Mouse (Mus musculus) left cerebral cortex, postnatal 25 days (tissue): Measurements from ENCODE around the gene Dcaf15. TPM values are rescaled to one million over a fixed set of nuclear protein-coding genes. Genes with fewer than 3 reads are reported as not detected.

Source experiments
- DNase-seq, 2 experiments: peaks; one replicate each; pipeline ENCODE4 v3.0.0; 2022; ENCODE audit warnings: low spot score in 2 of 2, mixed read lengths in 1 of 2
- intact Hi-C: fragments of 180-260 bp; cut with DNase I; formaldehyde crosslinking; loops from one replicate; pipeline ENCODE4 v1.15.1; 2025
- microRNA-seq, 2 experiments: library from miRNA; unstranded; fragments of <30 nt; microRNA quantifications; one replicate each; pipeline ENCODE4 v1.2.0; 2022
- total RNA-seq, 2 experiments: library from RNA; stranded (reverse); gene quantifications; 2 replicates each; pipeline ENCODE4 v1.2.3; 2021

Dcaf15 gene
- total RNA-seq, 2 experiments from 2014 or later, result 16.8 to 18.4 TPM

DNA sequence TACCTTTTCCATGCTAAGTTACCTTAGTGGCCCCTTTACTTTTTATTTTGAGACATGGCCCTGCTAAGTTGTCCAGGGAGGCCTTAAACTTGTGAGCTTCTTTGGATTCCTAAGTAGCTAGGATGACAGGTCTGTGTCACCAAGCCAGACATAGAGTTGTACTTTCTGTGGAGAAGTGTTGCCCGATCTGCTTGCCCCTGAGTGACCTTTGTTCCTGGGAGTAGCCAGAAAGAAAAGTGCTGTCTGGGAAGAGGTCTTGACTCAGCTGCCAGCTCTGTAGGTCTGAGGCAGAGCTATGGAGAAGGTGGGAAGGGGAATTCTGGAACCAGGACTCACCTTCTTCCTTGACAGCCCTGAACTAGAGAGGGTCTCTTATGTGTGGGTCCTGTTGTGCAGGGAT is 35.4 kb downstream of the Dcaf15 start:
- DNase-seq, result no peak
- intact Hi-C loops, result no loop called here

DNA sequence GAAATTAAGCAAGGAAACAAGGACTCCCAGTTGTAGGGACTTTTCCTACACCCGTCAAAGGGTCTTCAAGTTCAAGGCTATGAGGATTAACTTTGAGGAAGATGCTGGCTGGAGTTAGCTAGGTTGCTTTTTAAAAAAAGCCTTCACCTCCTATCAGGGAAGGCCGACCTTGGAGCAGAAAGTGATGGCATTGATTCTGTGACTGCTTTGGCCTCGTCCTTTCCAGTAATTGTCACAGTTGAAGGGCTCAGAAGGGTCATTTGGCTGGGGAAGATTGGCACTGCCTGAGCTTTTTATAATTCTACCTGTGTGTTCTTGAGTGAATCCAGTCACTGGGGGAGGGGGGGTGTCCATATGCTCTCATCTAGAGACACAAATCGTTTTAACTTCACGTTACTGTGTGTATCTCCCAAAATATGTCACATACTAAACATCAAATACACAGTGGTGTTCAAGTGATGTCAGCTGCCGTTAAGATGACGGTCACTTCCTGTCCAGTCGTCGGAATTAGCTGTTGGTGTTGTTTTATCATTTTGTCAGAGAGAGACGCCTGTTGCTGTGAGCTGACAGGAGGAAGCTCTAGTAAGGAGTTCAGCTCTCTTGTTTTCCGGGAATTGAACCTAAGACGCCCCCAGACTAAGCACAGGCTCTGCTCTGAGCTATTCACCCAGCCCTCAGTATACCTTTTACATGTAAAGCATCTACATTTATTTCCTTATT is 36.1 kb downstream of the Dcaf15 start:
- intact Hi-C loops, result no loop called here
- no peak for DNase-seq

DNA sequence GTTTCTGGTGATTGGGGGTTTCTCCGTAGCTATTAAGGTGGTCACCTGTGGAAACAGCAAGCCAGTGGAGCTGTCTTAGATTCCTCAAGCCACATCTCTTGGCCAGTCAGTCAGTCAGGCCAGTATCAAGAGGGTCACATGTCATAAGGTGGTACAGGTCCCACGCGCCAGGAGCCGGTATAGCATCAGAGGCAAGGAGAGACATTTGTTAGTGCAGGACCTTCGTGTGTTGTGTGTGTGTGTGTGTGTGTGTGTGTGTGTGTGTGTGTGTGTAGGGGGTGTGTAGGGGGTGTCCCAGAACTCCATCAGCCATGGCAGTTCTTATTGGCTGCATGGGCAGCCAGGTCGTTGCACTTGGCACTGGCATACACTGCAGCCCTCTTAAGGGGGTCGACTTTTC is 36.7 kb downstream of the Dcaf15 start:
- intact Hi-C loops, result no loop called here
- DNase-seq, result no peak

DNA sequence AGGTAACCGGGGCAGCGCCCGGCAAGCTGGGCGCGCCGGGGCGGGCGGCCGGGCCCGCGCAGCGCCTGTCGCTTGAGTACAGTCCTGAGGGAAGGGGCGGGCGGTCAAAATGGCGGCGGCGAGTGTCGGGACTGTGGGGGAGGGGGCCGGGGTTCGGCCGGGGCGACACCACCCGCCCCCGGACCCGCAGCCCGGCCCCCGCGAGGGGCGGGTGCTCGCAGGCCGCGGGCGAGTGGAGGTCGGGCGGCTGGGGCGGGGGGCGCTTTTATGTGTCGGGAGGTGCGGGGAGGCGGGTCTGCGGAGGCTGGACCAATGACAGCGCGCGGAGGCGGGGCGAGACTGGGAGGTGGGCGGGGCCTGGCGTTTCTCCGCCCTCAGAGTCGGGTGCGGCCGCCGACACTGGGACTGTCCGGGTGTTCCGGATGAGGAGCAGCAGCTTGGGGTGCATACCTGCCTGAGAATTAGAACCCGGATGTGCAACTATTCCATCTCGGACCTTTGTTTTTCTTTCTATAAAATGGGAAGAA is 37.5 kb downstream of the Dcaf15 start:
- DNase-seq, result peak; percentile 95
- intact Hi-C loops, result no loop called here

DNA sequence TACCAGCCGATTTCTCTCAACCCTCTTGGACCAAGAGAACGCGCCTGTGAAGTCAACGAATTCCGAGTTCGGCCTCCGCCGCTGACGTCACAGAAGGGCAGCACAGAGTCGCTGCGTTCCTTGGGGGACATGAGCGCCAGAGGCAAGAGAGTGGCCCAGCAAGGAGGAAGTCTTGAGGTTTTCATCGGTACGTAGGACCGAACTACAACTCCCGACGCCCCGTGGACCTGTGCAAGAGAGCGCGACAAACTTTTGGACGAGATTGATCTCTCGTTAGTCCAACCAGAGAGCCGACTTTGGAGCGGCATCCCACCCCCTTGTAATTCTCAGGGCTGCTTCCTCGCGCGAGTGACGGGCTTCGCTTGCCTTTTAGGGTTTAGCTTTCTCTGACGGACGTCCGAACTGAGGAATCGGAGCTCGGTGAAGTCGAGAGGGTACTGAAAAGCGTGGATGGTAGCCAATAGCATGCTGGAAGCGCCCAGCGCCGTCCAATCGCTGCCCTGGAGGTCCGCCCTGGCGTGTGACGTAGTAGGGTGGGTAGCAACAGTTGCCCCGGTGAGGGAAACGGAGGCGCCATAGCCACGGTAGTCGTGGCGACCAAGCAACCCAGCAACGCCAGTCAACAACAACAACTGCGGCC is 38.2 kb downstream of the Dcaf15 start, which contains the start of gene Rfx1:
Rfx1 (plus strand) TSS at position 544 of the 640 bp plus-strand sequence.
- intact Hi-C loops, result no loop called here
- peak; percentile 100 for DNase-seq

DNA sequence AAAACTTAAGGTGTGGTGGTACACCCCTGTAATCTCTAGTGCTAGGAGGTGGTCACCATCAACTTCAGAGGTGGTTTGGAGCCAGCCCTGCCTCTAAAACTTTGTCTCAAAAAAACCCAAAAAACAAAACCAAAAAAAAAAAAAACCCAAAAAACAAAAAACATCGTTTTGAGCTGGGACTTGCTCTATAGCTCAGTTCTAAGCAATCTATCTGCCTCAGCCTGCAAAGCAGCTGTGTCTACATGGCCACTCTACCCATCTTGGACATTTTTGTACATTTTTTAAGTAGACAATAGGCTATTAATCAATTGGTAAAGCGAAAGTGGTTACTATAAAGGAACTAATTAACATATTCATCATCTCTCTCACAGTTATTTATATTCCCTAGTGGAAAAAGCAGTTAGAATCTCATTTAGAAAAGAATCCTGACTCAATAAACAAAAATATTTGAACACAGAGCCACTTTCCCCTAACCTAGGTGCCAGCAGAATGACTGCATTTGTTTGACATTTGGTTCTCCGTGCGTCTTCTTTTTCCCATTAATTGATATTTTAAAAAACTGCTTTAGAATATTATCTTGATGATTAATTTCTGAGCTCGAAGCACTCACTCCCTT is 39.0 kb downstream of the Dcaf15 start:
- no peak for DNase-seq
- intact Hi-C loops, result no loop called here

DNA sequence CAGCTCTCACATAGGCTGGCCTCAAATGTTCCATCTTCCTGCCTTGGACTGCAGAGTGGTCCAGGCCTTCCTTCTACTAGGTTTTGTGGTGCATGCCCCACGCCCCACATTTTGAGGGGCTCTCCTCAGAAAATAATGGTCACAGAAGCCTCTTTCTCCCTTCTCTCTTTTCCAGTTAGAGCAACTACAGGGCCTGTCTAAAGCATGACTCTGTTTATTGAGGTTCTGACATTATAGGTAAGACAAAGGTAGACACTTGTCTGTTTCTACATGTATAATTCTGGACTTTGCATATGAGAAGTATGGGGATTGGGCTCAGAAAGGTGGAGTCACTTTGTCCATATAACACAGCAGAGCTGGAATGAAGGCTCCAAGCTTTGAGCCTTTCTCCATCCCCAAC is 39.5 kb downstream of the Dcaf15 start, which contains the start of gene Gm10643:
Gm10643 (minus strand) TSS at position 101 of the 400 bp plus-strand sequence.
- intact Hi-C loops, result no loop called here
- no peak for DNase-seq

DNA sequence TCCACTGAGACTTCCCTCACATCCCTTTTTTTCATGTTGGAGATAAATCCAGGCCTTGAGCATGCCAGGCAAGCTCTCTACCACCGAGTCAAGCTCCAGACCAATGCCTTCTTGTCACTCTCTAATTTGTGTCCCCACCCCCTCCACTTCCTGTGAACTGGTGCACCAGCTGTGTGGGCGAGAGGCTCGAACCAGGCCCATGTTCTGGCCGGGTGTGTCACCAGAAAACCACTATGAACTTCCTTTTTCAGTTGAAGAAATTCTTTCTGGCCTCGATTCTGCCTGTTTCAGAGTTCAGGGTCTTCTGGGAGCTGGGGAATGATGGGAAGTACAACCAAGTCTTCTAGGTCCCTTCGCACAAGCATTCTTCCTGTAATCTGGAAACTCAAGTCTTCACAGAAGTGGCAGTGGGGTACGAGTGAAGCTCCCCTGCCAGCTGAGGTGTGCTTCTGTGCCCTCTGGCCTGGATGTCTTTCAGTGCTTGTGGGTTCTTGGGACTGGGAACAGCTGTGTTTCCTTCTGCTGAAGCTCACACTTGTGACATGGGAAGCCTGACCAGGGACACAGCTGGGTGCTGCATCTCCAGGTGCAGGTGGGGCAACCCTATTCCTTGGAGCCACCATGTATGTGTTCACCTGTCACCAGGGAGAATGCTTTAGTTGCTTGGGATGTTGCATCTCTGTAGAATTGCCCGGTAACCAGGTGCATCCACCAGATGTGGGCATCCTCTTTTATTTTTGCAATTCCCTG is 40.5 kb downstream of the Dcaf15 start:
- DNase-seq, result no peak
- intact Hi-C loops, result no loop called here

DNA sequence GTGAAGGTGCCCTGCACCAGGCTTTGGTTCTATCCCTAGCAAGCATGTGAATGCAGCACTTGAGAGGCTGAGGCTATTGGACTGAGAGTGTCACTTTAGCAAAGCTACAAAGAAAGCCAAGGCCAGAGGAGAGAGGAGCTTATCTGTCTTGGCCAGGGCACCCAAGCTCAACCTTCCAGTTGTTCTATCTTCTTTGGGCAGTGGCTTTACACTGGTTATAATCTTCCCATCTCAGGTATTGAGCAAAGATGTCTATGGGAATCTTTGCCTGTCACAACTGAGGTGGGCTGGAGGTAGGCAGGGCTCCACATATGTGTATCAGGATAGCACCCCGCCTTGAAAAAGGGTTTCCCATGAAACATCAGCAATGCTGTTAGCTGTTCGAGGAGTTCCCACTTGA is 44.3 kb downstream of the Dcaf15 start:
- intact Hi-C loops, result no loop called here
- DNase-seq, result no peak

DNA sequence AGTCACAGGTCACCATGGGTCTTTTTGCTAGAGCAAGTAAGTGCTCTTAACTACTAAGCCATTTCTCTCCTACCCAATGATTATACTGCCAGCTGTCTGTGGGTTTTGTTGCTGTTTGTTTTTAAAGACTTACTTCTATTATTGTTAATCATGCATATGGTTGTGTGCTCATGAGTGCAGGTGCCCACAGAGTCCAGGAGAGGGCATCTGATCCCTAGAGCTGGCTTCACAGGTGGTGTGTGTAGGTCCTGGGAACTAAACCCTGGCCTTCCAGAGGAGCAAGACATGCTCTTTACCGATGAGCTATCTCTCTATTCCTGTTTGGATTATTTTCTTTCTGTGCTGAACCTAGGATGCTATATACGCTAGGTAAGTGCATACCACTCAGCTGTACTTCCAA is 45.3 kb downstream of the Dcaf15 start:
- intact Hi-C loops, result no loop called here
- no peak for DNase-seq

DNA sequence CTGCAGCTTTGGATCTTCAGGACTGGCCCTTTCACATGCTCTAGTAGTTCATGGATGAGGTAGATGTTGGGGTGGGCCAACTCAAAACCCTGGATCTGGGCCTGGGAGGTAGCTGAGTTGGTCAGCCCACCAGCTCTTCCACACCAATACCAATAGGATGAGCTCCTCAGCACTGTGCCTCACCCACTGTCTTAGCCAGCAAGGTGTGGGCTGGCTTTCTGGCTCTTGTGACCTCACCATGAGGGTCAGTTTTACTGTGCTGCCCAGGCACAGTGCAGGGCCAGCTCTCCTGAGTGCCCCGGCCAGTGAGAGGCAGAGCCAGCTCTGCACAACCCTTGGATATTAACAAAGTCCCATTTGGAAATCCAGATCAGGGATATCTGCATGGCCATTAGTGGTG is 46.7 kb downstream of the Dcaf15 start:
- no peak for DNase-seq
- intact Hi-C loops, result no loop called here

DNA sequence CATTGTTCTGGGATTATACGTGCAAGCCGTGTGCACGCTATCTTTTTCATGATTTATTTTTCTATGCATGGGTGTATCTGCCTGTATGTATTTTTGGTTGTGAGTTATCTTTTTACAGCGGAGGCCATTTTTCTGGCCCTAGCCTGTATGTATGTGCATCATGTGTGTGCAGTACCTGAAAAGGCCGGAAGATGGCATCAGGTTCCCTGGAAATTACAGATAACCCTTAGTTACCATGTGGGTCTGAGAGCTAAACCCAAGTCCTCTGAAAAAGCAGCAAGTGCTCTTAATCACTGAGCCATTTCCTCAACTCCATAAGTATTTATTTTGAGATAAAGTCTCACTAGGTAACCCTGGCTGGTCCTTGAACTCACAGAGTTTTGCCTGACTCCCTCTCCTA is 51.3 kb downstream of the Dcaf15 start:
- no peak for DNase-seq
- intact Hi-C loops, result no loop called here

DNA sequence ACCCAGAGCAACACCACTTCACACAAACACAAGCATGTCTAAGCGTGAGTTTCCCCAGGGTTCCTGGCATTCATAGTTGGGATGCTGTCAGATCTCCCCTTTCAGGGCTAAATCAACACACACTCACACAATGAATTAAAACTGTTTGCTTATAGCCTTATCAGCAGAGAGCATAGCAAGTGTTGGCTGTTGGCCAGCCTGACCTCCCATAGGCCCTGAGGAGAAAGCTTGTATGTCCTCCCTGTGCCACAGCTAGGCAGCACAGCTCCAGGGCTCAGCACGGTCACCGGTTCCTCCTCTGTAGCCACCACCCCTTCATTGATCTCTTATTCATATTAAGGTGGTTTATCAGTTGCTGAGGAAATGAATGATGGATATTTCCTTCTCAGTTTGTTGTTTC is 51.8 kb downstream of the Dcaf15 start:
- no peak for DNase-seq
- intact Hi-C loops, result no loop called here

DNA sequence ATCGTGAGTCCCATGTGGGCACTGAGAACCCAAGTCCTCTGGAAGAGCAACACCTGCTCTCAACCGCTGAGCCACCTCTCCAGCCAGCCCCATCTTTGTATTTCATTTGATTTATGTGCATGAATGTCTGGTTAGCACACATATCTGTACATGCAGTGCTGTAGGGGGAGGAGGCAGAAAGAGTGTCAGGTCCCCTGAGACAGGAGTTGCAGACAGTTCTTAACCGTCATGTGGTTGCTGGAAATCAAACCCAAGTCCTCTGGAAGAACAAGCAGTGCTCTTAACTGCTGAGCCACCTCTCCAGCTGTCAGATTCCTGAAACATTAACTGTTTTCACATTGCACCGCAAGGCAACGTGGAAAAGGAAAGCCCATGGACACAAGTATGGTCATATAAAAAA is 56.4 kb downstream of the Dcaf15 start:
- DNase-seq, result no peak
- intact Hi-C loops, result no loop called here

Small RNA genes within 50 kb of the gene (microRNA-seq; reads per million reads assigned to microRNA genes)
- 0 reads per million in 2 experiments for gene Mir709

Other genes starting within 250 kb of the Dcaf15 start
- gene Adgrl1, start 204.7 kb downstream of the Dcaf15 start, total RNA-seq, result 100 to 1,000 TPM; 415 to 434 TPM
- gene Gm10644, start 149.6 kb downstream of the Dcaf15 start, total RNA-seq, result under 1 TPM; 0.32 to 0.41 TPM
- gene Asf1b, start 149.3 kb downstream of the Dcaf15 start, total RNA-seq, result under 1 TPM; 0.60 to 0.73 TPM
- gene Prkaca, start 131.8 kb downstream of the Dcaf15 start, total RNA-seq, result 100 to 1,000 TPM; 250 to 258 TPM
- gene Samd1, start 107.1 kb downstream of the Dcaf15 start, total RNA-seq, result 10 to 100 TPM; 40.7 to 46.8 TPM
- gene 1700067K01Rik, start 103.3 kb downstream of the Dcaf15 start, total RNA-seq, result under 1 TPM; 0.37 to 0.62 TPM
- gene 2210011C24Rik, start 92.6 kb downstream of the Dcaf15 start, total RNA-seq, result 1 to 10 TPM; 1.3 to 2.1 TPM
- 1 to 10 TPM; 1.2 to 1.4 TPM for gene Palm3, start 83.3 kb downstream of the Dcaf15 start, total RNA-seq
- under 1 TPM; 0.16 to 0.62 TPM for gene Il27ra, start 62.2 kb downstream of the Dcaf15 start, total RNA-seq
- gene Rln3, start 59.8 kb downstream of the Dcaf15 start, total RNA-seq, result not detected
- gene Gm10643, start 39.6 kb downstream of the Dcaf15 start, total RNA-seq, result 1 to 10 TPM; 3.4 to 4.2 TPM
- gene Rfx1, start 37.9 kb downstream of the Dcaf15 start, total RNA-seq, result 10 to 100 TPM; 21.4 to 24.4 TPM
- gene Podnl1, start 21.2 kb upstream of the Dcaf15 start, total RNA-seq, result not detected
- gene Cc2d1a, start 43.2 kb upstream of the Dcaf15 start, total RNA-seq, result 10 to 100 TPM; 46.6 to 49.4 TPM
- 1 to 10 TPM; 1.4 to 1.6 TPM for gene 4930432K21Rik, start 43.3 kb upstream of the Dcaf15 start, total RNA-seq
- 1 to 10 TPM; 2.6 to 3.2 TPM for gene Nanos3, start 80.4 kb upstream of the Dcaf15 start, total RNA-seq
- gene Zswim4, start 132.3 kb upstream of the Dcaf15 start, total RNA-seq, result 10 to 100 TPM; 13.0 to 13.9 TPM
- gene D8Ertd738e, start 145.0 kb upstream of the Dcaf15 start, total RNA-seq, result 100 to 1,000 TPM; 145 to 149 TPM
- 10 to 100 TPM; 13.4 to 15.7 TPM for gene Mri1, start 152.6 kb upstream of the Dcaf15 start, total RNA-seq
- gene Ccdc130, start 165.6 kb upstream of the Dcaf15 start, total RNA-seq, result 10 to 100 TPM; 24.1 to 25.3 TPM